Mouse (Mus musculus): ENCODE results near the gene Tomm20l. TPM values are rescaled to one million over a fixed set of nuclear protein-coding genes. Genes with fewer than 3 reads are reported as not detected.

The Tomm20l gene
- total RNA-seq, 2 experiments from 2014 or later = not detected

GRCm38 (mm10) chr12:71149456-71149855, 38.2 kb downstream of the Tomm20l start:
- ATAC-seq (replicated peaks; ENCODE audit: low FRiP score, poor library complexity, severe bottlenecking) = no peak

DNA sequence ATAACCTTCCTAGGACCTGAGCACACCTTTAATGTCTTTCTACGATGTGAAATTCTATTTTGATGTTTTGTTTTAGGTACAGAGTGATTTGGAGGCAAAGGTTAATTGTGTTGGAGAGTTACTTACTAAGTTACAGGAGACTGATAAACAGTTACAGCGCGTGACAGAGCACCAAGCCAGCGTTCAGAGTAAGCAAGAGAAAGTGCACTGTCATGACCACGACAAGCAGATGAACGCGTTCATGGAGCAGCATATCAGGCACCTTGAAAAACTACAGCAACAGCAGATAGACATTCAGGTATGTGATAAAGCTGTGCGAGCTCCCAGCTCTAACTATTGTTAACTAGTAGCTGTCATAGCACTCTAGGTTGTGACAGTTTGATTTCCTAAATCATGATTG, 38.9 kb downstream of the Tomm20l start:
- no peak for ATAC-seq (replicated peaks; ENCODE audit: low FRiP score, poor library complexity, severe bottlenecking)

- no peak for ATAC-seq (replicated peaks; ENCODE audit: low FRiP score, poor library complexity, severe bottlenecking)
Measured at GRCm38 (mm10) chr12:71154979-71155378, 43.8 kb downstream of the Tomm20l start.

GRCm38 (mm10) chr12:71157974-71158373, 46.7 kb downstream of the Tomm20l start:
- no peak for ATAC-seq (replicated peaks; ENCODE audit: low FRiP score, poor library complexity, severe bottlenecking)

- no peak for ATAC-seq (replicated peaks; ENCODE audit: low FRiP score, poor library complexity, severe bottlenecking)
Measured at GRCm38 (mm10) chr12:71164410-71164809, 53.2 kb downstream of the Tomm20l start.

DNA sequence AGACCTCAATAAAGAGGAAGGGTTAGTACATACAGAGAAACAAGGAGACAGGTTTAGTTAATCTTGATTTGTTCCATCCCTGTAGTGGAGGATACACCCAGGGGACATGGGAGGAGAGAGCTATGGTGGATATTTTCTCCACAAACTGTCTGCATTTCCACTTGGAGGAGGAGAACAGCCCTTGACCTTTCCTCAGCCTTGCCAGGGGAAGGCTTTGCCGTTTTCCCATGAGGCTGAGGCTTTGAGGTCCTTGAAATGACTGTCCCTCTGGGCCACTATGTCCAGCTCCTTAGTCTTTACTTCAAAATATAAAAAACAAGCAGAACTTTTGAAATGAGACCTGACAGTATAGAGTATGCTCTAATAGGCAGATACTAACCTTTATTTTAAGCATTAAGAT, 58.7 kb downstream of the Tomm20l start:
- no peak for ATAC-seq (replicated peaks; ENCODE audit: low FRiP score, poor library complexity, severe bottlenecking)

Other genes starting within 250 kb of the Tomm20l start
- 47.2 and 48.6 TPM in 2 replicates for gene Actr10, start 173.6 kb upstream of the Tomm20l start, total RNA-seq (2015; ENCODE audit: low replicate concordance)
- gene Actr10, start 173.6 kb upstream of the Tomm20l start, total RNA-seq (2017; ENCODE audit: low replicate concordance) = 11.7 and 11.9 TPM in 2 replicates
- gene Psma3, start 136.8 kb upstream of the Tomm20l start, total RNA-seq (2015; ENCODE audit: low replicate concordance) = 161 and 236 TPM in 2 replicates
- gene Psma3, start 136.8 kb upstream of the Tomm20l start, total RNA-seq (2017; ENCODE audit: low replicate concordance) = 151 and 160 TPM in 2 replicates
- gene Arid4a, start 95.4 kb upstream of the Tomm20l start, total RNA-seq (2015; ENCODE audit: low replicate concordance) = 44.7 and 54.1 TPM in 2 replicates
- gene Arid4a, start 95.4 kb upstream of the Tomm20l start, total RNA-seq (2017; ENCODE audit: low replicate concordance) = 92.0 and 107 TPM in 2 replicates
- gene Timm9, start 25.3 kb downstream of the Tomm20l start, total RNA-seq (2015; ENCODE audit: low replicate concordance) = 10.5 and 21.0 TPM in 2 replicates
- gene Timm9, start 25.3 kb downstream of the Tomm20l start, total RNA-seq (2017; ENCODE audit: low replicate concordance) = 5.8 and 11.7 TPM in 2 replicates
- gene 2700049A03Rik, start 25.4 kb downstream of the Tomm20l start, total RNA-seq (2015; ENCODE audit: low replicate concordance) = 9.2 and 19.5 TPM in 2 replicates
- gene 2700049A03Rik, start 25.4 kb downstream of the Tomm20l start, total RNA-seq (2017; ENCODE audit: low replicate concordance) = 16.0 and 17.3 TPM in 2 replicates
- 1.3 TPM in 1 of 2 replicates, not detected in the other for gene Dact1, start 198.5 kb downstream of the Tomm20l start, total RNA-seq (2015; ENCODE audit: low replicate concordance)
- 0.90 TPM in 1 of 2 replicates, not detected in the other for gene Dact1, start 198.5 kb downstream of the Tomm20l start, total RNA-seq (2017; ENCODE audit: low replicate concordance)

All from erythroid progenitor cell, adult 5-6 weeks (primary cell).